In the genomic region with DNA sequence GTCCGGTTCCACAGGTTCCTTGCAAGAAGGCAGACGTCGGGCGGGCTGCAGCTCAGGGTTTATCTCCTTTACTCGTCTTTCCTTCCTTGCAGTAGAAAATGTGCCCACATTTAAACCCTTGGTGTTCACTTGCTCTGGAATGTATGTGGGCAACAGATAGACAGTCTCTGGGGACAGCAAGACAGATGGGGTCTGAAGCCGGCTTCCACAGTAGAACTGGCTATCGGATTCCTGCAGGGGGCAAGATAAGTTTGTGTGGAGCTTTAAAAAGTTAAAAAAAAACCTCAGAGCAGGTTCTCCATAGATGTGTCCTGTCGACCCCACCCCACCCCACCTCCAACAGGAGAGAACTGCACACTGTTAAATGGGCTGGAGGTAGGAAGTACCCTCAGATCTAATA, we compare ENCODE assay signal across 1 mouse cellular context.
TF ChIP-seq lines count a peak whose summit lies in the region.

No protein-coding gene starts in this region.

TF ChIP-seq in MEL, 35 proteins besides CTCF, POLR2A, EP300 and RAD21:
- TF ChIP-seq POLR2AphosphoS2 (IDR thresholded peaks at IDR 0.05; ENCODE audit: low read length) = no peak
- no peak for TF ChIP-seq KAT2A (conservative IDR thresholded peaks at IDR 0.05; ENCODE audit: low read depth, low read length)
- TF ChIP-seq RCOR1 (IDR thresholded peaks at IDR 0.05; ENCODE audit: low read depth, low read length) = peak; percentile 73
- peak; percentile 77 for TF ChIP-seq GATA1 (IDR thresholded peaks at IDR 0.05; ENCODE audit: low read depth, low read length)
- no peak for TF ChIP-seq JUND (IDR thresholded peaks at IDR 0.05; ENCODE audit: low read depth, low read length)
- no peak for TF ChIP-seq ZC3H11A (IDR thresholded peaks at IDR 0.05; ENCODE audit: low read depth, low read length)
- TF ChIP-seq ETS1 (IDR thresholded peaks at IDR 0.05; ENCODE audit: low read depth, low read length) = peak; percentile 35; the same call in 1 of the 2 replicates
- TF ChIP-seq USF1 (IDR thresholded peaks at IDR 0.05; ENCODE audit: low read depth, low read length) = no peak
- TF ChIP-seq MAX (IDR thresholded peaks at IDR 0.05; ENCODE audit: low read length) = no peak
- peak; percentile 87 for TF ChIP-seq ZNF384 (IDR thresholded peaks at IDR 0.05; ENCODE audit: low read depth, low read length)
- peak; percentile 84 for TF ChIP-seq TCF12 (IDR thresholded peaks at IDR 0.05; ENCODE audit: low read depth, low read length)
- TF ChIP-seq BHLHE40 (IDR thresholded peaks at IDR 0.05; ENCODE audit: borderline replicate concordance, low read depth, low read length) = no peak
- no peak for TF ChIP-seq MYC (IDR thresholded peaks at IDR 0.05; ENCODE audit: low read depth, low read length)
- no peak for TF ChIP-seq CHD2 (IDR thresholded peaks at IDR 0.05; ENCODE audit: low read length)
- TF ChIP-seq ZMIZ1 (IDR thresholded peaks at IDR 0.05; ENCODE audit: low read depth, low read length) = no peak
- TF ChIP-seq MAFK (IDR thresholded peaks at IDR 0.05; ENCODE audit: borderline replicate concordance, low read depth, low read length) = no peak
- no peak for TF ChIP-seq POLR2AphosphoS5 (IDR thresholded peaks at IDR 0.05; ENCODE audit: borderline replicate concordance, low read depth, low read length)
- 0 out of 2 replicates have a peak, but pooled peaks have one; percentile 11 for TF ChIP-seq SMC3 (IDR thresholded peaks at IDR 0.05; ENCODE audit: low read depth, low read length)
- no peak for TF ChIP-seq NELFE (IDR thresholded peaks at IDR 0.05; ENCODE audit: low read depth, low read length)
- no peak for TF ChIP-seq MEF2A (IDR thresholded peaks at IDR 0.05; ENCODE audit: extremely low read depth, insufficient replicate concordance, low read depth, low read length, poor library complexity, severe bottlenecking)
- no peak for TF ChIP-seq USF2 (IDR thresholded peaks at IDR 0.05; ENCODE audit: borderline replicate concordance in 1 of 2, insufficient read depth in 1 of 2, low read depth in 1 of 2, low read length in 2 of 2)
- no peak for TF ChIP-seq TBP (IDR thresholded peaks at IDR 0.05; ENCODE audit: low read depth, low read length)
- TF ChIP-seq MYB (IDR thresholded peaks at IDR 0.05; ENCODE audit: low read depth, low read length) = no peak
- no peak for TF ChIP-seq MAZ (IDR thresholded peaks at IDR 0.05; ENCODE audit: low read depth, low read length)
- TF ChIP-seq GABPA (IDR thresholded peaks at IDR 0.05; ENCODE audit: low read depth, low read length) = no peak
- TF ChIP-seq HCFC1 (IDR thresholded peaks at IDR 0.05; ENCODE audit: low read depth, low read length) = no peak
- TF ChIP-seq E2F4 (IDR thresholded peaks at IDR 0.05; ENCODE audit: borderline replicate concordance, low read depth, low read length) = no peak
- TF ChIP-seq TAL1 (IDR thresholded peaks at IDR 0.05; ENCODE audit: low read length) = peak; percentile 86
- TF ChIP-seq NRF1 (IDR thresholded peaks at IDR 0.05; ENCODE audit: insufficient read depth, low read depth, low read length, poor library complexity, severe bottlenecking) = no peak
- TF ChIP-seq CHD1 (IDR thresholded peaks at IDR 0.05; ENCODE audit: low read depth, low read length) = no peak
- no peak for TF ChIP-seq MXI1 (IDR thresholded peaks at IDR 0.05; ENCODE audit: low read depth, low read length)
- TF ChIP-seq UBTF (IDR thresholded peaks at IDR 0.05; ENCODE audit: borderline replicate concordance, insufficient read depth, low read depth, low read length) = no peak
- no peak for TF ChIP-seq ELF1 (IDR thresholded peaks at IDR 0.05; ENCODE audit: low read depth, low read length)
- peak; percentile 15; the same call in 1 of the 2 replicates for TF ChIP-seq SIN3A (IDR thresholded peaks at IDR 0.05; ENCODE audit: low read length)
- no peak for TF ChIP-seq ZKSCAN1 (IDR thresholded peaks at IDR 0.05; ENCODE audit: low read depth, low read length)
